Mouse (Mus musculus) intestine, embryonic 14.5 days (tissue): Measurements from ENCODE around the gene Rhoa. TPM values are rescaled to one million over a fixed set of nuclear protein-coding genes. Genes with fewer than 3 reads are reported as not detected.
A peak's percentile ranks its signal among the peaks of the same experiment; 100 is the strongest.
"Not testable (repeated sequence)": the region's sequence is repeated elsewhere in the genome, so short reads cannot be mapped to it uniquely, and the experiment has no call there.

Experiments
- ATAC-seq: fragments of 200-750 bp; cut with Nextera tagmentation; replicated peaks from 2 replicates; pipeline ENCODE4 v1.8.0; 2017; ENCODE audit warnings: low read depth, moderate number of reproducible peaks, moderate TSS enrichment, moderate library complexity; ENCODE audit not compliant: low FRiP score, low TSS enrichment
- DNase-seq: peaks from one replicate; pipeline ENCODE4 v3.0.0-alpha.2; 2018; ENCODE audit warnings: low spot score
- H3K27ac ChIP-seq: fragments of 300-500 bp; sonication (generic); 2 replicates; pipeline ENCODE4 v1.5.1; 2014; ENCODE audit warnings: low read depth, mild to moderate bottlenecking, control low read depth
- H3K27me3 ChIP-seq: fragments of 300-500 bp; sonication (generic); replicated peaks from 2 replicates; pipeline ENCODE4 v1.6.1; 2014; ENCODE audit warnings: low read length, control low read depth; ENCODE audit not compliant: control insufficient read depth, insufficient read depth
- H3K36me3 ChIP-seq: fragments of 300-500 bp; sonication (generic); 2 replicates; pipeline ENCODE4 v1.6.1; 2014; ENCODE audit warnings: low read length, control low read depth; ENCODE audit not compliant: control insufficient read depth, insufficient read depth
- H3K4me1 ChIP-seq: fragments of 300-500 bp; sonication (generic); replicated peaks from 2 replicates; pipeline ENCODE4 v1.6.1; 2014; ENCODE audit warnings: low read length, control low read depth, mixed read lengths; ENCODE audit not compliant: control insufficient read depth, insufficient read depth
- H3K4me2 ChIP-seq: fragments of 300-500 bp; sonication (generic); 2 replicates; pipeline ENCODE4 v1.6.1; 2014; ENCODE audit warnings: low read length
- H3K4me3 ChIP-seq: fragments of 300-500 bp; sonication (generic); 2 replicates; pipeline ENCODE4 v1.5.1; 2014; ENCODE audit warnings: low read depth, low read length, control low read depth, mixed read lengths
- H3K9ac ChIP-seq: fragments of 300-500 bp; sonication (generic); 2 replicates; pipeline ENCODE4 v1.6.1; 2014; ENCODE audit warnings: mild to moderate bottlenecking, low read length
- H3K9me3 ChIP-seq: fragments of 300-500 bp; sonication (generic); 2 replicates; pipeline ENCODE4 v1.6.1; 2016; ENCODE audit warnings: low read length, control low read depth; ENCODE audit not compliant: control insufficient read depth
- WGBS: fragments of 180-500 bp; shearing (Covaris S2); extraction: QIAGEN DNeasy Blood & Tissue Kit; methylation state at CpG from one replicate; pipeline ENCODE4 v1.1.7; 2014; 5-methylcytosine and 5-hydroxymethylcytosine counted together
- polyA plus RNA-seq: library from polyadenylated mRNA; unstranded; fragments of >200 nt; fragmentation: Nextera tagmentation; extraction: Ambion mirVana; gene quantifications from 2 replicates; pipeline ENCODE4 v1.2.1, GENCODE M21; 2014

Gene Rhoa
- polyA plus RNA-seq, 1 experiment from 2014 or later: 281 TPM

GRCm38 (mm10) chr9:108266261-108266935, 39.5 kb upstream of the Rhoa start:
- no peak overlapping the region for H3K9ac ChIP-seq
- DNase-seq (no peak), ATAC-seq (no peak)
- H3K4me3 ChIP-seq: no peak overlapping the region
- H3K4me2 ChIP-seq: no peak overlapping the region
- no peaks in the 10 kb centered on the region for H3K36me3 ChIP-seq
- H3K9me3 ChIP-seq: no peaks in the 10 kb centered on the region
- 64% methylated on average over 10 of the region's 10 CpGs for WGBS
- no peaks in the 10 kb centered on the region for H3K27me3 ChIP-seq
- peaks cover 22% of the 10 kb centered on the region for H3K4me1 ChIP-seq
- no peak overlapping the region for H3K27ac ChIP-seq

- ATAC-seq: no peak
- H3K27ac ChIP-seq: no peak overlapping the region
- H3K27me3 ChIP-seq: no peaks in the 10 kb centered on the region
- no peaks in the 10 kb centered on the region for H3K36me3 ChIP-seq
- no peaks in the 10 kb centered on the region for H3K9me3 ChIP-seq
- H3K4me2 ChIP-seq: no peak overlapping the region
- no peak for DNase-seq
- no peak overlapping the region for H3K9ac ChIP-seq
- no peak overlapping the region for H3K4me3 ChIP-seq
- 74% methylated on average over 7 of the region's 7 CpGs for WGBS
- H3K4me1 ChIP-seq: peaks cover 20% of the 10 kb centered on the region
Measured at GRCm38 (mm10) chr9:108267691-108268090, 38.2 kb upstream of the Rhoa start.

DNA sequence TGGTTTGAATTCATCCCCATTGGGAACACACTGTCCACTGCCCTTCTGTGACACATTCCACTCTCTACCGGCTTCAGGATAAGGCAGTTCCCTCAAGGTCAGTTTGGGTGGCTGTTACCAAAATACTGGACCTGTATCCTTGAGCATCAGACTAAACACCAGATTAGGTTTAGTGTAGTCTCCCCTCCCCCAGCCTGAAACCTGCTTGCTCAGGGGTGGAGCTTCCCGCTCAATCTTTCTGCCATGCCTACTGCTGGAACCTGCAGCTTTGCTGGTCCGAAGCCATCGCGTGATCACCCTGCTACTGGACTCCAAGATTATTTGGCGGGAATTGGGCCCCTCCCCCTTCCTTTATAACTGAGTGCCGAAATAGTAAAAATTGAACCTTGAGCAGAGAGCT, 37.2 kb upstream of the Rhoa start:
- 76% methylated on average over 6 of the region's 7 CpGs for WGBS
- H3K9ac ChIP-seq, H3K27ac ChIP-seq, H3K4me2 ChIP-seq, H3K36me3 ChIP-seq, H3K4me3 ChIP-seq, H3K27me3 ChIP-seq, H3K9me3 ChIP-seq, DNase-seq, ATAC-seq: not testable (repeated sequence)
- peaks cover 19% of the 10 kb centered on the region for H3K4me1 ChIP-seq

DNA sequence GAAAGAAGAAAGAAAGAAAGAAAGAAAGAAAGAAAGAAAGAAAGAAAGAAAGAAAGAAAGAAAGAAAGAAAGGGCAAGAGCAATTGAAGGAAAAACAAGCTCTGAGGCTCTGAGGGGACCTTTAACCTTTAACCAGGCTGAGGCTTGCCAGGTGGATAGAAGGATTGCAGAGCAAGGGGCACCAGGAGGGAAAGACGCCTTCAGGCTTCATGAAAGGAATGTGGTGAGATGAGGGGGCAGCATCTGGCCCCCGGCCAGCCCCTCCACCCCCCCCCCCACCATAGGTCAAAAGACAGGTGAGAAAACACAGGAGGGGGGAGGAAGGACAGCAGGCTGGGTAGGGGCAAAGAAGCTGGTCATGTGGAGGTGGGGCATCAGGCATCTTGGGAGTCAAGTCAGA, 34.0 kb upstream of the Rhoa start:
- Histone ChIP-seq H3K27ac (no peak overlapping the region), H3K9me3 (no peaks in the 10 kb centered on the region), H3K36me3 (no peaks in the 10 kb centered on the region), H3K4me2 (no peak overlapping the region), H3K4me1 (0 out of 2 replicates have a peak, but pooled peaks cover 10% of the 10 kb centered on the region), H3K4me3 (no peak overlapping the region), H3K9ac (no peak overlapping the region), H3K27me3 (no peaks in the 10 kb centered on the region)
- ATAC-seq (no peak), DNase-seq (no peak)
- WGBS: 17% methylated on average over 2 of the region's 2 CpGs

DNA sequence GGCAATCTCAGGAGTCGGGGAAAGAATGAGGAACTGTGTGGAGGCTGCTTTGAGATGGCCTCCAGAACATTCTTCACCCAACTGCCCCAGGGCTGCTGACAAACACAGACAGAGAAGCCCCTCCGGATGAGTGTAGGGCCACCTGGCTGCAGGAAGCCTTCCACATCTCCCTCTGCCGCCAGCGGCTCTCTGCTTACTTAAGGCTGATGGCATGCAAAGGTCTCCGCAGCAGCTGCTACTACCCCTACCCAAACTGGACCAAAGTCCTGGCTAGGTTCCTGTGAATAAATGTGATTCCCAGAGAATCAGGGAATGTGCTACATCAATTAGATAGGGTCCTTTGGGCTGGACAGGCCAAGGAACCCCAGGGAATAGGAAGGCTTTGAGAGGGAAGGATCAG, 33.2 kb upstream of the Rhoa start:
- Histone ChIP-seq H3K27ac (0 out of 2 replicates have a peak overlapping the region, but pooled peaks have one; percentile 27), H3K27me3 (no peaks in the 10 kb centered on the region), H3K36me3 (no peaks in the 10 kb centered on the region), H3K4me2 (no peak overlapping the region), H3K9me3 (no peaks in the 10 kb centered on the region), H3K4me3 (no peak overlapping the region), H3K9ac (no peak overlapping the region), H3K4me1 (0 out of 2 replicates have a peak, but pooled peaks cover 10% of the 10 kb centered on the region)
- 41% methylated on average over 5 of the region's 5 CpGs for WGBS
- DNase-seq (no peak), ATAC-seq (no peak)

DNA sequence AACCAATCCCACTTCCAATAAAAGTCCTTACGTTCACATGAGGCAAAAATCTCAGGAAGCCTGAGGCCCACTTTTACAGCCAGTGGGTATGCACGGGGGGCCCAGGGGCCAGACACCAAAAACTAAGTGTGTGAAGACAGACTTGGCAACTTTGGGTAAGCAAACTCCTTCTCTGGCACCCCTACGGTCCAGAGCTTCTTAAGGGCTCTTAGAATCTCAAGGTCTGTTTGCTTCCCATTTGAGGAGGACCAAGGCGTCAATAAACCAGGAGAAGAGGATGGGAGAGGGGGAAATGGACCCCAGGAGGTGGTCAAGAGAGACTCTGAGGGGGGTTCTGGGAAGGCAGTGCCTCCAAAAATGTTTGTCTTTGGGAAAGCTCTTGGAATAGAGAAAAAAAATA, 32.4 kb upstream of the Rhoa start:
- no peak overlapping the region for H3K4me2 ChIP-seq

DNA sequence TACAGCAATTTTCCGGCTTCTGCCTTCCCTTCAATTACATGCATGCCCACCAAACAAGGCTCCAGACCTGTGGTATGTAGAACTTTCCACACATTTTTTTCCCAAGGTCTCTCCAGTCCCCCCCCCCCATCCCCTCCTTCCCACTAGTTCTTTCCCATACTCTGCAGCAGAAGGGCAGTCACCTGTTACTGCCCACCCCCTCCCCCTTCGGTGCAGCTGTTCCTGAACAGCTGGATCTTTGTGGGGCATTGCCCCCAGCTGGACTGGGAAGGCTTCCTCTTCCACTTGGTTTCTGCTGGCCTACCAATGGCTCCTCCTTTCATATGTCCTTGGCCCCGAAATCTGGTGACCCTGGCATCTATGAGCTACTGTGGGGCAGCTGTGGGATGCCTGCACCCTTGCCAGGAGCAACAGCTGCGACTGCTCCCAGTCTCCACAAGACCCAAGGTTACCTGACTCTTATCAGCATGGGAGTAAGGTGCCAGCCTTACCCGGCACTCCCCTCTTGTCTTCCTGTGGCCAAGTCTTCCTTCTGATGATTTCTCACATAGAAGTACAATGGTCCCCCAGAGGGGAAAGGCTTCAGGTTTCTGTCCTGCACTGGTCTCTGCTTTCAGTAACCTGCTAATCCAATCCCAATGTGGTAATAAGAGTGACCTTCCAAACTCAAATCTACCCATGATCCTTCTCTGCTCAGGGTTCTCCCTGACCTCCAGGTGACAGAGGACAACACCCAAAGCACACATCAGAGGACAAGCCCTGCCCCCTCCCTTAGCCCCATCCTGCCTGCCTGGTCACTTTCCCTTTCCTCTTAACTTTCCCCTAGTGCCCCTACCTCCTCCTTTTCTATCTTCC, 31.2 kb upstream of the Rhoa start:
- Histone ChIP-seq H3K9ac (no peak overlapping the region), H3K9me3 (no peaks in the 10 kb centered on the region), H3K36me3 (no peaks in the 10 kb centered on the region), H3K27me3 (no peaks in the 10 kb centered on the region), H3K4me3 (no peak overlapping the region), H3K27ac (no peak overlapping the region), H3K4me1 (0 out of 2 replicates have a peak, but pooled peaks cover 10% of the 10 kb centered on the region), H3K4me2 (no peak overlapping the region)
- no peak for ATAC-seq
- 75% methylated on average over 5 of the region's 5 CpGs for WGBS
- DNase-seq: no peak

More for the DNA sequence above, 32.4 kb upstream of the Rhoa start:
- Histone ChIP-seq H3K27ac (no peak overlapping the region), H3K4me1 (0 out of 2 replicates have a peak, but pooled peaks cover 10% of the 10 kb centered on the region), H3K4me3 (no peak overlapping the region), H3K36me3 (no peaks in the 10 kb centered on the region), H3K9ac (no peak overlapping the region), H3K9me3 (no peaks in the 10 kb centered on the region), H3K27me3 (no peaks in the 10 kb centered on the region)
- DNase-seq (no peak), ATAC-seq (no peak)
- WGBS: 74% methylated on average over 4 of the region's 4 CpGs

DNA sequence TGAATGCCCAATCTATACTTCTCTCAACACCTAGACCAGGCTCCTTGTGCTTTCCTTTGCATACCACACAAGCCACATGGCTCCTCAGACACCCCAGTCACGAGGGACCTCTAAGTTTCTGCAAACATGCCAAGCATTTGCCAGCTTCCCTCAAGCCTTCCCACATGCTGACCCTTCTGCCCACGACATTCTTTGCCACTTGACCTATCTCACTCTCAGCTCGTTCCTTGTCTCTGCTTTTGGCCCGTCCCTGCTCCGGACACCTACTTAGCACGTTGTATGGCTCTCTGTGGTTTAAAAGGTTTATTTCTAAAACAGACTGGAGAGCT, 30.6 kb upstream of the Rhoa start:
- WGBS: 53% methylated on average over 6 of the region's 6 CpGs
- H3K4me3 ChIP-seq: no peak overlapping the region
- DNase-seq: no peak
- no peaks in the 10 kb centered on the region for H3K36me3 ChIP-seq
- H3K9me3 ChIP-seq: no peaks in the 10 kb centered on the region
- no peak overlapping the region for H3K4me2 ChIP-seq
- H3K9ac ChIP-seq: no peak overlapping the region
- no peak for ATAC-seq
- no peak overlapping the region for H3K27ac ChIP-seq
- H3K27me3 ChIP-seq: no peaks in the 10 kb centered on the region
- H3K4me1 ChIP-seq: 0 out of 2 replicates have a peak, but pooled peaks cover 10% of the 10 kb centered on the region
